Mouse (Mus musculus): ENCODE data around the gene Wwox. TPM values are rescaled to one million over a fixed set of nuclear protein-coding genes. Genes with fewer than 3 reads are reported as not detected.
"Not testable (repeated sequence)": the region's sequence is repeated elsewhere in the genome, so short reads cannot be mapped to it uniquely, and the experiment has no call there.

Gene Wwox
- polyA plus RNA-seq, 1 experiment, result 14.9 TPM

DNA sequence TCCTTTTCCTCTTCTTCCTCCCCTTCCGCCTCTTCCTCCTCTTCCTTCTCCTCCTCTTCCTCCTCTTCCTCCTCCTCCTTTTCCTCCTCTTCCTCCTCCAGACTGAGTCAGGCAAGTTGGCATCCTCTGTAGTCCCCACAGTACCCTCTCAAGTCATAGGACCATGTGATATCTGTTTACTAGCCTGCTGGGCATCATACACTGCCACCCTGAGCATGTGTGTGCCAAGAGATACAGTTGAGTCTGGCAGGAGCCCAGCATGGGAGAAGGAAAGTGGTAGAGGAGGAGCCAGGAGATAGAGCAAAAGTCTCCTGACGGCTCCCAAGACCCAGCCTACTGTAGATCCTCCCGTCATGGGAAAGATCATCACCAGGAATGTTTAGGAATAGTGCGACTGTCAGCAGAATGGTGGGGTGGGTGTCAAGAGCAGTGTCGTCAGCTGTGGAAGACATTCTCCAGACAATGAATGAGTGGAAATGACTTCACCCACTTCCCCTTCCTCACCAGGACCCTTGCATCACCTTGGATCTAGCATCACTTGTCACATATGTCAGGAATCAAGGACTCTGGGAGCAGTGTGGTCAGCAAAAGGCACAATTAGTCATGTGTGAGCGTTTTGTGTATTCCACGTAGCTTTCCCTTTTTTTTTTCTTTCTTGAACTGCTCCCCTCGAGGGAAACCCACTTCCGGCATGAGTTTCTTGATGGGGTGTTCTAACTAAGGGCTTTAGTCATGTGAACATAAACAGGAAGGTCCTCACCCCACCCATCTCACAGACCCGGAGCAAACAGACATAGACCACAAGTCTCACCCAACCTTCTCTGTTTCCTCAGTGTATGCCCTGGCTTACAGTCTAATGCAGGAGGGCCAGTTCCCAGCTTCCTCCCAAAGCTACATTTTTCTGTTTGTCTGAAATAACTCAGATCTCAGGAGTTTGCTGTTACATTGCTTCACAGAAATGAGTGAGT, 375.6 kb downstream of the Wwox start:
- no peak for TF ChIP-seq CTCF (IDR thresholded peaks at IDR 0.05; ENCODE audit: control insufficient read depth, insufficient read depth, insufficient replicate concordance, low read depth, low read length)
- no peak for TF ChIP-seq POLR2A (IDR thresholded peaks at IDR 0.05; ENCODE audit: control insufficient read depth, low read depth, low read length)
- Histone ChIP-seq H3K27me3 (ENCODE audit: control insufficient read depth, insufficient read depth, low read length) (no peaks in the 10 kb centered on the region), H3K4me3 (ENCODE audit: control insufficient read depth, low read depth, low read length) (no peak overlapping the region), H3K27ac (ENCODE audit: control insufficient read depth, insufficient read depth, low read depth, low read length) (no peak overlapping the region), H3K4me1 (ENCODE audit: control insufficient read depth, insufficient read depth, low read length) (no peaks in the 10 kb centered on the region), H3K36me3 (ENCODE audit: control insufficient read depth, insufficient read depth, low read length) (no peaks in the 10 kb centered on the region)

DNA sequence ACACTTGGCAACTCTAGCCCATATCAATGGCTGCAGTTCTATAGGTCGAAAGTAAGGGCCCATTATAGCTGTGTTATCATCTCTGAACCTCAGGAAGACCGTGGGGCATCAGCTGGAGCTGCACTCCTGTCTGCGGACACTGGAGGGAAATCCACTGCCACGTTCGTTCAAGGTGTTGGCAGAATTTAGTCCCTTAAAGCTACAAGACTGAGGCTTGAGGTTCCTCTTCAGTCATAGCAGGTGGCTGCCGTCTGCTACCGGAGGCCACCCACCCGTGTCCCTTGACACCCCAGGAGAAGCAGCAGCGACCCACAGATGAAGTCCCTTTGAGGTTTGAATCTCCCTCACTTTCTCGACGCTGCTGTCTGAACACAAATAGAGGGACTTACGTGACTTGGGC, 376.9 kb downstream of the Wwox start:
- TF ChIP-seq CTCF (IDR thresholded peaks at IDR 0.05; ENCODE audit: control insufficient read depth, insufficient read depth, insufficient replicate concordance, low read depth, low read length) (no peak), POLR2A (IDR thresholded peaks at IDR 0.05; ENCODE audit: control insufficient read depth, low read depth, low read length) (no peak)
- Histone ChIP-seq H3K27me3 (ENCODE audit: control insufficient read depth, insufficient read depth, low read length) (no peaks in the 10 kb centered on the region), H3K4me1 (ENCODE audit: control insufficient read depth, insufficient read depth, low read length) (no peaks in the 10 kb centered on the region), H3K36me3 (ENCODE audit: control insufficient read depth, insufficient read depth, low read length) (no peaks in the 10 kb centered on the region), H3K27ac (ENCODE audit: control insufficient read depth, insufficient read depth, low read depth, low read length) (no peak overlapping the region), H3K4me3 (ENCODE audit: control insufficient read depth, low read depth, low read length) (no peak overlapping the region)

DNA sequence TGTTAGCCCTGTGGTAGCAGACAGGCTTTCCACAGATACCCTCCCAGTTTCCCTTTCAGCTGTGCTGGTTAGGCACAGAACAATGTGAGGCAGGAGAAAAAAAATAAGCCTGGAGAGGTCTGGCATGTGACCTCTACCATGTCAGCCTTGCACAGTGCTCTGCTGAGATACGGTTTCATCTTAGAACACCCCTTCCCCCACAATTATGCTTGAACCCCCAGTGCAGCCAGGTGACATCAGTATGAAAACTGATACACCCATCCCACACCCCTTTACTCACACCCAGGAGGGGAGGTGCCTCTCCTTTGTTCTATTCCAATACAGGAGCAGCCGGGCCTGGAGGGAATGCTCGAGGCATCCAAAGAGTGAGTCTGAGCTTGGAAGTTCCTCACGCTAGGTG, 377.5 kb downstream of the Wwox start:
- no peaks in the 10 kb centered on the region for H3K36me3 ChIP-seq (ENCODE audit: control insufficient read depth, insufficient read depth, low read length)
- H3K27me3 ChIP-seq (ENCODE audit: control insufficient read depth, insufficient read depth, low read length), result no peaks in the 10 kb centered on the region
- TF ChIP-seq CTCF (IDR thresholded peaks at IDR 0.05; ENCODE audit: control insufficient read depth, insufficient read depth, insufficient replicate concordance, low read depth, low read length), result no peak
- no peak for TF ChIP-seq POLR2A (IDR thresholded peaks at IDR 0.05; ENCODE audit: control insufficient read depth, low read depth, low read length)
- no peaks in the 10 kb centered on the region for H3K4me1 ChIP-seq (ENCODE audit: control insufficient read depth, insufficient read depth, low read length)
- H3K27ac ChIP-seq (ENCODE audit: control insufficient read depth, insufficient read depth, low read depth, low read length), result no peak overlapping the region
- no peak overlapping the region for H3K4me3 ChIP-seq (ENCODE audit: control insufficient read depth, low read depth, low read length)

DNA sequence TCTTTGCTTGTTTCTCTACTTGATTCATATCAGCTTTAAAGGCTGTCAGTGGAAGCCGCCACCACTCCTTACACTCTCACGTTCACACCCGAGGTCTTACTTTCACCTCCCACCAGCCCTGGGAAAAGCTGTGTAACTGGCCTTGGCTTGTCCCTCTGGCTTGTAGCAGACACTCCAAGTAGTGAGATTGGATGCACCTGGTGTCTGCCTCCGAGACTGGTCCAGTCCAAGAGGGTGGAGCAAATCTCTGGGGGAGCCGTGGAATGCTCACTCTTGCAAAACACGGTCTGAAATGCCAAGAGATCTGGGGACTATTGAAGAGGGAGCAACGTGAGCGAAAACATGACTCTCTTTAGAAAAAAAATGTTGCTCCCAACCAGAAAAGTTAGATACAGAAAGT, 382.1 kb downstream of the Wwox start:
- TF ChIP-seq CTCF (IDR thresholded peaks at IDR 0.05; ENCODE audit: control insufficient read depth, insufficient read depth, insufficient replicate concordance, low read depth, low read length), result no peak
- H3K4me3 ChIP-seq (ENCODE audit: control insufficient read depth, low read depth, low read length), result no peak overlapping the region
- H3K36me3 ChIP-seq (ENCODE audit: control insufficient read depth, insufficient read depth, low read length), result no peaks in the 10 kb centered on the region
- H3K27me3 ChIP-seq (ENCODE audit: control insufficient read depth, insufficient read depth, low read length), result no peaks in the 10 kb centered on the region
- no peaks in the 10 kb centered on the region for H3K4me1 ChIP-seq (ENCODE audit: control insufficient read depth, insufficient read depth, low read length)
- no peak overlapping the region for H3K27ac ChIP-seq (ENCODE audit: control insufficient read depth, insufficient read depth, low read depth, low read length)

DNA sequence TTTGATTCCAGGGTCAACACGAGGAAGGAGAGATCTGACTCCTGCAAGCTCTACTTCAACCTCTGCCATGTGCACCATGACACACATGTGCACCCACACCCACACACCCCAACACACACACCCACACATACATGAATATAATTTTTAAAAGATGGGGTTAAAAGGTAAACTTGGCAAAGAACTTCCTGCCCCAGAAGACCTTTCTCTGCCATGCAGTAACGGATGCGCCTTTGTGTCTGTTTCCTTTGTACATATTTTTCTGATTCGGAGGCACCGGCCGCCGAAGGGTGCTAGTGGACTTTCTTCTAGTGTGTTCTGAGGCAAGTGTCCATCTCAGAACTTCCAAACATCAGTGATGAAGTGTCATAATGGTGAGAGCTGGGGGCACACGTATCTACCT, 386.0 kb downstream of the Wwox start:
- TF ChIP-seq CTCF (IDR thresholded peaks at IDR 0.05; ENCODE audit: control insufficient read depth, insufficient read depth, insufficient replicate concordance, low read depth, low read length) (no peak), POLR2A (IDR thresholded peaks at IDR 0.05; ENCODE audit: control insufficient read depth, low read depth, low read length) (no peak)
- Histone ChIP-seq H3K4me3 (ENCODE audit: control insufficient read depth, low read depth, low read length) (no peak overlapping the region), H3K27me3 (ENCODE audit: control insufficient read depth, insufficient read depth, low read length) (no peaks in the 10 kb centered on the region), H3K4me1 (ENCODE audit: control insufficient read depth, insufficient read depth, low read length) (no peaks in the 10 kb centered on the region), H3K36me3 (ENCODE audit: control insufficient read depth, insufficient read depth, low read length) (no peaks in the 10 kb centered on the region), H3K27ac (ENCODE audit: control insufficient read depth, insufficient read depth, low read depth, low read length) (no peak overlapping the region)

DNA sequence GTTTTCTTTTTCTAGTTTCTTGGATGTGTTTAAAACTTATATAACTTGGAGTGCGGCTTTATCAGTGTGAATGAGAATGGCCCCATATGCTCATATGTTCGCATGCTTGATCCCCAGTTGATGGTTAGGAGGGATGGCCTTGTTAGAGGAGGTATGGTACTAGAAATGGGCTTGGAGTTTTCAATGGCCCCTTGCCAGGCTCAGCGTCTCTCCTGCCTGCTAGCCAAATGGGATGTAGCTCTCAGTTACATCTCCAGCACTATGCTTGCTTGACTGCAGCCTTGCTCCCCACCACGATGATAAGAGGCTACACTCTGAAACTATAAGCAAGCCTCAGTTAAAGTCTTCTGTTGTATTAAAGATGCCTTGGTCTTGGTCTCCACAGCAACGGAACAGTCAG, 387.5 kb downstream of the Wwox start:
- TF ChIP-seq POLR2A (IDR thresholded peaks at IDR 0.05; ENCODE audit: control insufficient read depth, low read depth, low read length) (no peak), CTCF (IDR thresholded peaks at IDR 0.05; ENCODE audit: control insufficient read depth, insufficient read depth, insufficient replicate concordance, low read depth, low read length) (no peak)
- H3K36me3 ChIP-seq (ENCODE audit: control insufficient read depth, insufficient read depth, low read length), result no peaks in the 10 kb centered on the region
- H3K4me1 ChIP-seq (ENCODE audit: control insufficient read depth, insufficient read depth, low read length), result no peaks in the 10 kb centered on the region
- H3K27ac ChIP-seq (ENCODE audit: control insufficient read depth, insufficient read depth, low read depth, low read length), result no peak overlapping the region
- no peak overlapping the region for H3K4me3 ChIP-seq (ENCODE audit: control insufficient read depth, low read depth, low read length)
- H3K27me3 ChIP-seq (ENCODE audit: control insufficient read depth, insufficient read depth, low read length), result no peaks in the 10 kb centered on the region

DNA sequence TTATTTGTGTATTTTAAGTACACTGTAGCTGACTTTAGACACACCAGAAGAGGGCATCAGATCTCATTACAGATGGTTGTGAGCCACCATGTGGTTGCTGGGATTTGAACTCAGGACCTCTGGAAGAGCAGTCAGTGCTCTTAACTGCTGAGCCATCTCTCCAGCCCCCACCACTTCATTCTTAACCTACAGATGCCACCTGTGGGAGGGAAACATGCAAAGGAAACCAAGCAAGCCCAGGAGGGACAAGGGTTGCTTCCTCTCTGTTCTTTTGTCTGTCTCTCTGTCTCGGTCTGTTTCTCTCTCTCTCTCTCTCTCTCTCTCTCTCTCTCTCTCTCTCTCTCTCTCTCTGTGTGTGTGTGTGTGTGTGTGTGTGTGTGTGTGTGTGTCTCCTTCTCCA, 388.4 kb downstream of the Wwox start:
- H3K27ac ChIP-seq (ENCODE audit: control insufficient read depth, insufficient read depth, low read depth, low read length); H3K27me3 ChIP-seq (ENCODE audit: control insufficient read depth, insufficient read depth, low read length); H3K4me1 ChIP-seq (ENCODE audit: control insufficient read depth, insufficient read depth, low read length); H3K4me3 ChIP-seq (ENCODE audit: control insufficient read depth, low read depth, low read length); H3K36me3 ChIP-seq (ENCODE audit: control insufficient read depth, insufficient read depth, low read length): not testable (repeated sequence)
